Mouse (Mus musculus) adipose tissue, adult 10 weeks (tissue): ENCODE measurements around the gene Ebp. TPM values are rescaled to one million over a fixed set of nuclear protein-coding genes. Genes with fewer than 3 reads are reported as not detected.

Source experiments
- polyA plus RNA-seq: library from polyadenylated mRNA; stranded (reverse); fragments of 350-450 nt; fragmentation: Illumina TruSeq; extraction: RNeasy Lipid Tissue Mini Kit (QIAGEN cat#74804); gene quantifications from one replicate; pipeline ENCODE4 v1.2.3, GENCODE M21; 2014; ENCODE audit warnings: low read depth, low replicate concordance

The Ebp gene
- polyA plus RNA-seq: 62.2 TPM

GRCm38 (mm10) chrX:8193419-8193723 lies at the start of gene Ebp:
TSS of gene Ebp (minus strand) at chrX:8193512.

GRCm38 (mm10) chrX:8206015-8206693 lies 12.8 kb upstream of the Ebp start, which contains the start of gene Porcn:
TSS of gene Porcn (minus strand) at chrX:8206525.

GRCm38 (mm10) chrX:8175504-8176385 lies 17.6 kb downstream of the Ebp start, which contains the start of gene Tbc1d25:
TSS of gene Tbc1d25 (minus strand) at chrX:8176181.

GRCm38 (mm10) chrX:8145153-8145991 lies 47.9 kb downstream of the Ebp start, which contains the start of gene Rbm3:
TSS of gene Rbm3 (minus strand) at chrX:8145880.

Other genes starting within 250 kb of the Ebp start
- 121 TPM for gene Hdac6, start 245.6 kb downstream of the Ebp start, polyA plus RNA-seq
- 0.26 TPM for gene Gata1, start 215.4 kb downstream of the Ebp start, polyA plus RNA-seq
- 0.91 TPM for gene Glod5, start 175.0 kb downstream of the Ebp start, polyA plus RNA-seq
- 15.3 TPM for gene Suv39h1, start 118.8 kb downstream of the Ebp start, polyA plus RNA-seq
- gene Was, start 103.0 kb downstream of the Ebp start, polyA plus RNA-seq: 9.3 TPM
- gene Wdr13, start 60.6 kb downstream of the Ebp start, polyA plus RNA-seq: 50.3 TPM
- 373 TPM for gene Rbm3, start 47.6 kb downstream of the Ebp start, polyA plus RNA-seq
- gene Tbc1d25, start 17.3 kb downstream of the Ebp start, polyA plus RNA-seq: 6.0 TPM
- gene Porcn, start 13.0 kb upstream of the Ebp start, polyA plus RNA-seq: 15.1 TPM
- gene Ftsj1, start 58.9 kb upstream of the Ebp start, polyA plus RNA-seq: 26.9 TPM
- 1,544 TPM for gene Slc38a5, start 77.6 kb upstream of the Ebp start, polyA plus RNA-seq
- not detected for gene Ssxb10, start 133.9 kb upstream of the Ebp start, polyA plus RNA-seq
- gene Ssxb9, start 173.5 kb upstream of the Ebp start, polyA plus RNA-seq: not detected
- gene Ssxb1, start 219.8 kb upstream of the Ebp start, polyA plus RNA-seq: not detected